Mouse (Mus musculus): ENCODE measurements around the gene Kin.

GRCm38 (mm10) chr2:10118751-10119150 lies 38.4 kb downstream of the Kin start:
- TF ChIP-seq POLR2A (IDR thresholded peaks at IDR 0.05; ENCODE audit: extremely low read depth, insufficient read depth, low read length) (no peak), CTCF (IDR thresholded peaks at IDR 0.05; ENCODE audit: extremely low read depth, insufficient read depth, low read length) (no peak)
